Mouse (Mus musculus) CD4-positive, CD25-positive, alpha-beta regulatory T cell, adult 9 weeks (primary cell): ENCODE measurements around the gene Olfr153. TPM values are rescaled to one million over a fixed set of nuclear protein-coding genes. Genes with fewer than 3 reads are reported as not detected.

Experiments used
- polyA plus RNA-seq: library from polyadenylated mRNA; unstranded; fragments of 100-300 nt; shearing (Covaris generic); gene quantifications from one replicate; pipeline ENCODE4 v1.2.1, GENCODE M21; 2017

Olfr153 gene
- polyA plus RNA-seq, result not detected

GRCm38 (mm10) chr2:87531496-87531895 is at the start of gene Olfr153:
Gene Olfr153 (plus strand): TSS chr2:87531796.

GRCm38 (mm10) chr2:87496993-87497392 is 34.6 kb upstream of the Olfr153 start, which contains the start of gene Pramel7:
Gene Pramel7 (minus strand): TSS chr2:87497093.

GRCm38 (mm10) chr2:87506265-87506664 is 25.3 kb upstream of the Olfr153 start, which contains the start of gene Pramel6:
Gene Pramel6 (plus strand): TSS chr2:87506565.

GRCm38 (mm10) chr2:87545442-87545841 is 13.8 kb downstream of the Olfr153 start, which contains the start of gene Olfr1128:
Gene Olfr1128 (minus strand): TSS chr2:87545542.

GRCm38 (mm10) chr2:87573602-87574001 is 42.0 kb downstream of the Olfr153 start, which contains the start of gene Olfr1129:
Gene Olfr1129 (plus strand): TSS chr2:87573902.

Other genes starting within 250 kb of the Olfr153 start
- not detected for gene Olfr1118, start 224.2 kb upstream of the Olfr153 start, polyA plus RNA-seq
- gene Olfr1120, start 177.0 kb upstream of the Olfr153 start, polyA plus RNA-seq, result not detected
- gene Olfr1121, start 161.9 kb upstream of the Olfr153 start, polyA plus RNA-seq, result not detected
- not detected for gene Olfr1122, start 145.9 kb upstream of the Olfr153 start, polyA plus RNA-seq
- gene Olfr1123, start 115.2 kb upstream of the Olfr153 start, polyA plus RNA-seq, result not detected
- gene Olfr1124, start 101.5 kb upstream of the Olfr153 start, polyA plus RNA-seq, result not detected
- gene Olfr1126, start 77.8 kb upstream of the Olfr153 start, polyA plus RNA-seq, result not detected
- not detected for gene Pramel7, start 34.7 kb upstream of the Olfr153 start, polyA plus RNA-seq
- not detected for gene Pramel6, start 25.2 kb upstream of the Olfr153 start, polyA plus RNA-seq
- not detected for gene Olfr1128, start 13.7 kb downstream of the Olfr153 start, polyA plus RNA-seq
- gene Olfr1129, start 42.1 kb downstream of the Olfr153 start, polyA plus RNA-seq, result not detected
- not detected for gene Olfr1130, start 74.4 kb downstream of the Olfr153 start, polyA plus RNA-seq
- gene Olfr1131, start 95.3 kb downstream of the Olfr153 start, polyA plus RNA-seq, result not detected
- not detected for gene Olfr1132, start 105.7 kb downstream of the Olfr153 start, polyA plus RNA-seq
- gene Olfr1133, start 115.6 kb downstream of the Olfr153 start, polyA plus RNA-seq, result not detected
- not detected for gene Olfr1134, start 126.7 kb downstream of the Olfr153 start, polyA plus RNA-seq
- gene Olfr1135, start 141.9 kb downstream of the Olfr153 start, polyA plus RNA-seq, result not detected
- not detected for gene Olfr1136, start 162.2 kb downstream of the Olfr153 start, polyA plus RNA-seq
- not detected for gene Olfr1137, start 181.4 kb downstream of the Olfr153 start, polyA plus RNA-seq
- gene Olfr1138, start 208.2 kb downstream of the Olfr153 start, polyA plus RNA-seq, result not detected
- not detected for gene Olfr1140, start 212.0 kb downstream of the Olfr153 start, polyA plus RNA-seq
- gene Olfr1141, start 222.2 kb downstream of the Olfr153 start, polyA plus RNA-seq, result not detected
- gene Olfr152, start 247.7 kb downstream of the Olfr153 start, polyA plus RNA-seq, result not detected